Mouse (Mus musculus): ENCODE results near the gene Prkacb.

GRCm38 (mm10) chr3:146679646-146680045 lies 133.1 kb downstream of the Prkacb start:
- TF ChIP-seq CTCF (IDR thresholded peaks at IDR 0.05; ENCODE audit: low read depth) (no peak), EP300 (IDR thresholded peaks at IDR 0.05; ENCODE audit: low read depth) (no peak)

Measured in liver, embryonic 14.5 days (tissue).